Mouse (Mus musculus) CH12.LX (cell line): ENCODE data around the gene Nr2c1. TPM values are rescaled to one million over a fixed set of nuclear protein-coding genes. Genes with fewer than 3 reads are reported as not detected.
A peak's percentile ranks its signal among the peaks of the same experiment; 100 is the strongest.

Experiments
- DNase-seq: peaks from one replicate; pipeline ENCODE4 v3.0.0-alpha.2; 2013; ENCODE audit errors: extremely low read depth
- H3K27ac ChIP-seq: 2 replicates; pipeline ENCODE4 v1.5.1; 2012; ENCODE audit warnings: low read depth, mild to moderate bottlenecking, control low read depth, moderate library complexity; ENCODE audit not compliant: insufficient read depth
- H3K27me3 ChIP-seq: replicated peaks from 2 replicates; pipeline ENCODE3; 2012; ENCODE audit warnings: inconsistent platforms
- H3K36me3 ChIP-seq, 2 experiments: replicated peaks in 1 of 2; 2 replicates each; pipeline versions ENCODE3 to v1.6.1; 2012; ENCODE audit warnings: inconsistent platforms in 1 of 2, low read length in 1 of 2, mild to moderate bottlenecking in 1 of 2, mixed read lengths in 1 of 2, moderate library complexity in 1 of 2; ENCODE audit not compliant: control insufficient read depth in 1 of 2, insufficient read depth in 1 of 2
- H3K4me1 ChIP-seq, 2 experiments: 2 replicates each; pipeline ENCODE4 v1.6.1; 2012; ENCODE audit warnings: inconsistent platforms in 1 of 2, moderate library complexity in 1 of 2; ENCODE audit not compliant: insufficient read depth in 2 of 2, control insufficient read depth in 1 of 2
- H3K4me2 ChIP-seq: 2 replicates; pipeline ENCODE4 v1.6.1; 2012; ENCODE audit warnings: low read depth, mild to moderate bottlenecking, control low read depth; ENCODE audit not compliant: poor library complexity, insufficient read depth, severe bottlenecking
- H3K4me3 ChIP-seq, 3 experiments: fragments of 150-350 bp in 1 of 3; sonication (generic) in 1 of 3; replicated peaks in 1 of 3; 2 replicates each; pipeline versions ENCODE3 to v1.5.1; 2011 to 2012; ENCODE audit warnings: low read depth in 2 of 3, low read length in 2 of 3, mild to moderate bottlenecking in 2 of 3, moderate library complexity in 2 of 3, control low read depth in 1 of 3, improper control_type of control experiment in 1 of 3, inconsistent platforms in 1 of 3, mixed read lengths in 1 of 3; ENCODE audit not compliant: poor library complexity in 1 of 3
- H3K79me2 ChIP-seq: replicated peaks from 2 replicates; pipeline ENCODE4 v1.6.1; 2012; ENCODE audit warnings: mild to moderate bottlenecking, moderate library complexity; ENCODE audit not compliant: control insufficient read depth, poor library complexity, insufficient read depth, severe bottlenecking; ENCODE audit errors: extremely low read depth
- H3K9ac ChIP-seq: 2 replicates; pipeline ENCODE4 v1.6.1; 2012; ENCODE audit warnings: low read depth, mild to moderate bottlenecking, control low read depth, moderate library complexity; ENCODE audit not compliant: insufficient read depth
- H3K9me3 ChIP-seq: replicated peaks from 2 replicates; pipeline ENCODE3; 2012; ENCODE audit warnings: low read length, inconsistent platforms, mixed read lengths
- CHD1 ChIP-seq: IDR thresholded peaks from 2 replicates; pipeline ENCODE4 v1.6.1; 2012; ENCODE audit warnings: low read depth, low read length, improper control_type of control experiment, inconsistent platforms
- CTCF ChIP-seq, 2 experiments: IDR thresholded peaks in 1 of 2; conservative IDR thresholded peaks in 1 of 2; 2 replicates each; pipeline ENCODE4 v1.5.1; 2011 to 2012; ENCODE audit warnings: low read depth in 2 of 2, low read length in 2 of 2, improper control_type of control experiment in 1 of 2, inconsistent platforms in 1 of 2, mild to moderate bottlenecking in 1 of 2, moderate library complexity in 1 of 2
- E2F4 ChIP-seq: IDR thresholded peaks from 2 replicates; pipeline ENCODE4 v1.6.1; 2011; ENCODE audit warnings: low read depth, low read length, improper control_type of control experiment; ENCODE audit not compliant: insufficient replicate concordance
- ELF1 ChIP-seq: IDR thresholded peaks from 2 replicates; pipeline ENCODE4 v1.6.1; 2014; ENCODE audit warnings: low read depth, mild to moderate bottlenecking, inconsistent platforms, low read length, improper control_type of control experiment
- EP300 ChIP-seq: IDR thresholded peaks from 2 replicates; pipeline ENCODE4 v1.6.1; 2011; ENCODE audit warnings: low read length, improper control_type of control experiment
- HCFC1 ChIP-seq: IDR thresholded peaks from 2 replicates; pipeline ENCODE4 v1.6.1; 2012; ENCODE audit warnings: low read depth, mild to moderate bottlenecking, inconsistent platforms, low read length, improper control_type of control experiment
- IRF4 ChIP-seq: IDR thresholded peaks from 2 replicates; pipeline ENCODE4 v1.6.1; 2014; ENCODE audit warnings: low read depth, mild to moderate bottlenecking, inconsistent platforms, low read length, improper control_type of control experiment
- JUN ChIP-seq: IDR thresholded peaks from 2 replicates; pipeline ENCODE4 v1.6.1; 2011; ENCODE audit warnings: low read depth, mild to moderate bottlenecking, low read length, improper control_type of control experiment, moderate library complexity; ENCODE audit not compliant: insufficient read depth
- MEF2A ChIP-seq: IDR thresholded peaks from 2 replicates; pipeline ENCODE4 v1.6.1; 2014; ENCODE audit warnings: low read depth, mild to moderate bottlenecking, inconsistent platforms, low read length, improper control_type of control experiment, borderline replicate concordance
- MYC ChIP-seq: IDR thresholded peaks from 2 replicates; pipeline ENCODE4 v1.6.1; 2011; ENCODE audit warnings: low read depth, mild to moderate bottlenecking, improper control_type of control experiment, low read length
- NRF1 ChIP-seq: IDR thresholded peaks from 2 replicates; pipeline ENCODE4 v1.6.1; 2014; ENCODE audit warnings: low read depth, mild to moderate bottlenecking, inconsistent platforms, low read length, improper control_type of control experiment, moderate library complexity
- RAD21 ChIP-seq: IDR thresholded peaks from 2 replicates; pipeline ENCODE4 v1.6.1; 2011; ENCODE audit warnings: low read depth, mild to moderate bottlenecking, low read length, improper control_type of control experiment, moderate library complexity
- RCOR1 ChIP-seq: conservative IDR thresholded peaks from 2 replicates; pipeline ENCODE4 v1.6.1; 2012; ENCODE audit warnings: low read depth, mild to moderate bottlenecking, inconsistent platforms, low read length, improper control_type of control experiment
- SMC3 ChIP-seq: IDR thresholded peaks from 2 replicates; pipeline ENCODE4 v1.6.1; 2011; ENCODE audit warnings: low read depth, low read length, improper control_type of control experiment
- UBTF ChIP-seq: IDR thresholded peaks from 2 replicates; pipeline ENCODE4 v1.6.1; 2012; ENCODE audit warnings: low read depth, mild to moderate bottlenecking, inconsistent platforms, low read length, improper control_type of control experiment, moderate library complexity
- USF1 ChIP-seq: IDR thresholded peaks from 2 replicates; pipeline ENCODE4 v1.6.1; 2014; ENCODE audit warnings: low read depth, mild to moderate bottlenecking, inconsistent platforms, low read length, improper control_type of control experiment
- USF2 ChIP-seq: conservative IDR thresholded peaks from 2 replicates; pipeline ENCODE4 v1.6.1; 2011; ENCODE audit warnings: low read depth, low read length, improper control_type of control experiment
- ZC3H11A ChIP-seq: IDR thresholded peaks from 2 replicates; pipeline ENCODE4 v1.6.1; 2012; ENCODE audit warnings: low read depth, mild to moderate bottlenecking, inconsistent platforms, low read length, improper control_type of control experiment
- ZKSCAN1 ChIP-seq: IDR thresholded peaks from 2 replicates; pipeline ENCODE4 v1.6.1; 2012; ENCODE audit warnings: low read depth, inconsistent platforms, low read length, improper control_type of control experiment, borderline replicate concordance
- dilution Hi-C: fragments of 300-500 bp; cut with MboI; formaldehyde crosslinking; loops from 2 replicates; pipeline ENCODE4 v1.14.3; 2020; ENCODE audit warnings: low sequenced_read_pairs; ENCODE audit not compliant: extremely low pct_unique_long_range_greater_than_20kb, extremely low pct_ligation_motif_present
- in situ Hi-C: fragments of 300-500 bp; cut with MboI; formaldehyde crosslinking; loops from 3 replicates; pipeline ENCODE4 v1.14.3; 2019; ENCODE audit warnings: low sequenced_read_pairs, low pct_ligation_motif_present, low pct_unique_long_range_greater_than_20kb, mixed read lengths
- polyA plus RNA-seq: library from polyadenylated mRNA; unstranded; fragments of >175 nt; gene quantifications from 2 replicates; pipeline ENCODE4 v1.2.1, GENCODE M21; 2012; ENCODE audit warnings: low read depth; ENCODE audit not compliant: insufficient read length
- total RNA-seq, 2 experiments: library from RNA; depleted of rRNA; stranded (reverse); fragments of 300-350 nt in 1 of 2; fragments of >200 nt in 1 of 2; gene quantifications; 2 replicates each; pipeline ENCODE4 v1.2.3; 2012 to 2014

Gene Nr2c1
- total and polyA plus RNA-seq, 3 experiments, result 3.6 to 6.5 (median 5.7) TPM

DNA sequence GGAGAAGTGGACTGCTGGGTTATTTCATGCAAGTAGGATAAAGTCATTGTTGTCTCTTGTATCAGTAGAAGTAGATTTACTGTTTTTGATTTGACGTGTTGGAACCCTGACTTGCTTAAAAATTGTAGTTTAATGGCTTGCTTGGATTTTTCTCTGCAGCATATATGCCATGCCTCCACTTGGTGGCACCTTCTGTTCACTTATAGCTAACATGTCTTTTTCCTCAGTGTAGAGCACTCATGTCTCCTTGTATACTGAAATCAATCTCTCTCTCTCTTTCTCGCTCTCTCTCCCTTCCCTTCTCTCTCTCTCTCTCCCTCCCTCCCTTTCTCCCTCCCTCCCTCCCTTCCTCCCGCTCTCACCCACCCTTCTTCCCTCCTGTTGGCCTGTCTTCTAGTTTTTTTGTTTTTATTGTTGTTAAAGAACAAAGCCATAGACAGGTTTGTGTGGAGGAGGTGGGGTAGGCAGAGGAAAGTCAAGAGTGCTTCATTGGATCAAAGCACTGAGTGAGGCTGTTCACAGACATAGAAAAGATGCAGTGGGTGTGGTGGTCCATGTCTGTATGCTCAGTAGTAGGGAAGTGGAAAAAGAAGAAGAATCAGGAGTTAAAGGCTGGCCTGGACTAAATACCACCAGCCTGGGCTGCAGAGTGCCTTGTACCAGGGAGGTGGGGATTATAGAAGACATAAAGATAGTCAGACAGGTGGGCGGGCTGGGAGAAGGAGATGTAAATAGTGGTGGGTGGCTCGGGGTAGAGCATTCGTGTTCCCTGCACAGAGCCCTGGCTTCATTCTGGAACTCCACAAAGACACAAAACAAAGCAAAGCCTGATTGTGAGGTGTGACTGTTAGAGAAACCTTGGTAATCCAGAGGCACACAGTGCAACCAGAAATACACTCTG, 63.1 kb downstream of the Nr2c1 start:
- Histone ChIP-seq H3K9me3 (no peaks in the 10 kb centered on the region), H3K9ac (no peak overlapping the region), H3K4me2 (no peak overlapping the region), H3K27me3 (no peaks in the 10 kb centered on the region), H3K79me2 (no peaks in the 10 kb centered on the region), H3K27ac (no peak overlapping the region), H3K4me1 (peaks cover 0 to 41% of the 10 kb centered on the region in 2 experiments; a peak in 2 of 4 replicates), H3K36me3 (peaks cover 40 to 80% of the 10 kb centered on the region in 2 experiments), H3K4me3 (no peak overlapping the region)
- dilution Hi-C loops (no loop called here), in situ Hi-C loops (loop anchor here (25.0 kb wide), 1 partner anchor 751 kb away; no protein-coding TSS in a partner anchor)
- peak; percentile 25 for DNase-seq
- TF ChIP-seq ZC3H11A (peak; percentile 8; the same call in 1 of the 2 replicates), ZKSCAN1 (no peak), SMC3 (peak; percentile 61), UBTF (no peak), RAD21 (peak; percentile 75), CTCF (conservative IDR thresholded peaks at IDR 0.05 in 1 of 2, IDR thresholded peaks at IDR 0.05 in 1 of 2; ENCODE audit: low read depth in 2 of 2, low read length in 2 of 2) (peak in 1 of 2 experiments; percentile 63; a peak in 2 of 4 replicates)

DNA sequence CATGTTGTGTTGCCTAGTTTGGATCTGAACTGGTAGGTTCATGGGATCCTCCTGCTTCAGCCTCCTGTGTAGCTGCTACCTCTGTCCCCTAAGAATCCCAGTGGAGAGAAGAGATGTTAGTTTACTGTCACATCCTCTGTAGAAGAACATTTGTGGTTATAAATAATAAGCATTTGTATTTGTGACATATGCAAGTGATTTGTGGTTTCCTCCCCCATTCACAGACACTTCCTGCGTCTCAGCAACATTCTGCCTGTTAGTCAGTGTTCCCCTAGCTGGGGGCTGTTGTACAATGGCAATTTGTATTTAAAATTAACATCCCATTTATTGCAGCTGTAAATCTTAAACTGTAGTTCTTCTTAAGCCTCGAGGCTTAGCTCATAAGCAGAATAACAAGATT, 63.9 kb downstream of the Nr2c1 start:
- no peak overlapping the region for H3K4me3 ChIP-seq
- H3K36me3 ChIP-seq, result peaks cover 33 to 77% of the 10 kb centered on the region in 2 experiments
- peaks cover 0 to 41% of the 10 kb centered on the region in 2 experiments; a peak in 2 of 4 replicates for H3K4me1 ChIP-seq
- in situ Hi-C loops (loop anchor here (25.0 kb wide), 1 partner anchor 751 kb away; no protein-coding TSS in a partner anchor), dilution Hi-C loops (no loop called here)
- no peaks in the 10 kb centered on the region for H3K79me2 ChIP-seq
- no peaks in the 10 kb centered on the region for H3K9me3 ChIP-seq
- no peak for TF ChIP-seq JUN
- no peak for TF ChIP-seq HCFC1
- no peak for TF ChIP-seq SMC3
- TF ChIP-seq USF1, result no peak
- TF ChIP-seq RCOR1, result no peak
- no peak for TF ChIP-seq MYC
- no peak for TF ChIP-seq ZKSCAN1
- TF ChIP-seq IRF4, result no peak
- no peak for TF ChIP-seq USF2
- no peak for TF ChIP-seq EP300
- no peak for TF ChIP-seq NRF1
- no peak for TF ChIP-seq E2F4
- TF ChIP-seq CHD1, result no peak
- TF ChIP-seq MEF2A, result no peak
- TF ChIP-seq ELF1, result no peak
- H3K27ac ChIP-seq, result no peak overlapping the region
- H3K4me2 ChIP-seq, result no peak overlapping the region
- no peaks in the 10 kb centered on the region for H3K27me3 ChIP-seq
- DNase-seq, result no peak
- no peak overlapping the region for H3K9ac ChIP-seq
